ENCODE assay signal across 8 mouse cellular contexts in genomic region chr13:112835113-112835512, GRCm38 (mm10). TPM values are rescaled to one million over a fixed set of nuclear protein-coding genes. Genes with fewer than 3 reads are reported as not detected.
DNase-seq lines count a peak whose midpoint lies in the region; ATAC-seq and TF ChIP-seq lines count a peak whose summit lies in the region.

No protein-coding gene starts in this region.

- ATAC-seq in forebrain, embryonic 12.5 days (ENCODE audit: low FRiP score): peak; percentile 36; the same call in 1 of the 2 replicates
- no peak; the same call in 1 of the 2 replicates for ATAC-seq in heart, embryonic 11.5 days (replicated peaks; ENCODE audit: insufficient number of reproducible peaks, low FRiP score, low TSS enrichment)
- peak; percentile 76 for ATAC-seq in lung, postnatal 0 days

- H3K9ac ChIP-seq in forebrain, embryonic 12.5 days: no peak overlapping the region
- no peak overlapping the region for H3K9ac ChIP-seq in heart, embryonic 11.5 days (ENCODE audit: low read depth, low read length)
- H3K9ac ChIP-seq in lung, postnatal 0 days (replicated peaks; ENCODE audit: low read depth): no peak overlapping the region

- 36% methylated on average over 12 of the region's 12 CpGs for WGBS in forebrain, embryonic 12.5 days
- WGBS in forebrain, embryonic 10.5 days: 41% methylated on average over 12 of the region's 12 CpGs
- 39% methylated on average over 12 of the region's 12 CpGs for WGBS in heart, embryonic 11.5 days (ENCODE audit: insufficient replicate concordance)
- 31% methylated on average over 12 of the region's 12 CpGs for WGBS in lung, postnatal 0 days

- TF ChIP-seq CTCF in brain, embryonic 14.5 days (IDR thresholded peaks at IDR 0.05; ENCODE audit: borderline replicate concordance, extremely low read depth, insufficient read depth, insufficient read length): no peak
- TF ChIP-seq CTCF in lung, postnatal 0 days (IDR thresholded peaks at IDR 0.05): no peak

- TF ChIP-seq EP300 in lung, postnatal 0 days (IDR thresholded peaks at IDR 0.05): no peak

- H3K36me3 ChIP-seq in forebrain, embryonic 12.5 days (replicated peaks): no peaks in the 10 kb centered on the region
- H3K36me3 ChIP-seq in forebrain, embryonic 10.5 days (replicated peaks): no peaks in the 10 kb centered on the region
- H3K36me3 ChIP-seq in heart, embryonic 11.5 days (ENCODE audit: control insufficient read depth, insufficient read depth, low read length): no peaks in the 10 kb centered on the region
- no peaks in the 10 kb centered on the region for H3K36me3 ChIP-seq in lung, postnatal 0 days (ENCODE audit: insufficient read depth, low read length)

- H3K9me3 ChIP-seq in forebrain, embryonic 12.5 days: no peaks in the 10 kb centered on the region
- H3K9me3 ChIP-seq in forebrain, embryonic 10.5 days: no peaks in the 10 kb centered on the region
- no peaks in the 10 kb centered on the region for H3K9me3 ChIP-seq in heart, embryonic 11.5 days (replicated peaks; ENCODE audit: control insufficient read depth, low read length)
- no peaks in the 10 kb centered on the region for H3K9me3 ChIP-seq in lung, postnatal 0 days (ENCODE audit: low read length)

- TF ChIP-seq POLR2A in brain, embryonic 14.5 days (IDR thresholded peaks at IDR 0.05; ENCODE audit: borderline replicate concordance, extremely low read depth, insufficient read depth, insufficient read length, poor library complexity, severe bottlenecking): no peak

- no peak overlapping the region for H3K27ac ChIP-seq in forebrain, embryonic 12.5 days
- H3K27ac ChIP-seq in forebrain, embryonic 10.5 days: no peak overlapping the region
- no peak overlapping the region; the same call in 1 of the 2 replicates for H3K27ac ChIP-seq in heart, embryonic 11.5 days (ENCODE audit: low read depth, low read length)
- H3K27ac ChIP-seq in lung, postnatal 0 days (ENCODE audit: low read length): no peak overlapping the region

- H3K4me1 ChIP-seq in forebrain, embryonic 12.5 days: peaks cover 17% of the 10 kb centered on the region
- H3K4me1 ChIP-seq in forebrain, embryonic 10.5 days: peaks cover 23% of the 10 kb centered on the region
- peaks cover 5% of the 10 kb centered on the region; the same call in 1 of the 2 replicates for H3K4me1 ChIP-seq in heart, embryonic 11.5 days (ENCODE audit: control insufficient read depth, insufficient read depth, low read length)
- H3K4me1 ChIP-seq in lung, postnatal 0 days (ENCODE audit: insufficient read depth, low read depth, low read length): no peaks in the 10 kb centered on the region

- DNase-seq in forebrain, embryonic 10.5 days (ENCODE audit: extremely low spot score, low spot score): no peak
- DNase-seq in brain, embryonic 14.5 days (ENCODE audit: low read depth): peak; percentile 58
- DNase-seq in lung, postnatal 0 days (ENCODE audit: low spot score): peak; percentile 40
- DNase-seq in layer of hippocampus, postnatal 10 days (ENCODE audit: low spot score in 2 of 2): no peak
- no peak for DNase-seq in spleen, postnatal 10 days (ENCODE audit: low spot score in 2 of 2)
- no peak for DNase-seq in adrenal gland, adult 2 months

- H3K4me3 ChIP-seq in forebrain, embryonic 12.5 days (replicated peaks): no peak overlapping the region
- H3K4me3 ChIP-seq in forebrain, embryonic 10.5 days: no peak overlapping the region
- no peak overlapping the region for H3K4me3 ChIP-seq in heart, embryonic 11.5 days (ENCODE audit: low read depth, low read length)
- H3K4me3 ChIP-seq in lung, postnatal 0 days (ENCODE audit: low read depth, low read length): no peak overlapping the region

- H3K4me2 ChIP-seq in forebrain, embryonic 12.5 days: no peak overlapping the region
- peak overlapping the region; percentile 47 for H3K4me2 ChIP-seq in heart, embryonic 11.5 days
- no peak overlapping the region for H3K4me2 ChIP-seq in lung, postnatal 0 days (replicated peaks; ENCODE audit: low read depth, low read length)

- H3K27me3 ChIP-seq in forebrain, embryonic 12.5 days: no peaks in the 10 kb centered on the region
- no peaks in the 10 kb centered on the region for H3K27me3 ChIP-seq in forebrain, embryonic 10.5 days (ENCODE audit: poor library complexity, severe bottlenecking)
- no peaks in the 10 kb centered on the region for H3K27me3 ChIP-seq in heart, embryonic 11.5 days (ENCODE audit: control insufficient read depth, insufficient read depth, low read length)
- no peaks in the 10 kb centered on the region for H3K27me3 ChIP-seq in lung, postnatal 0 days (replicated peaks; ENCODE audit: insufficient read depth, low read length)

RNA-seq across cellular contexts. Expression of gene Plpp1, which starts 34.5 kb away (rescaled TPM):
- 17.8 and 19.1 TPM in 2 replicates for polyA plus RNA-seq in forebrain, embryonic 12.5 days (2016; fragmentation: Nextera tagmentation; extraction: Ambion mirVana)
- 15.7 and 16.8 TPM in 2 replicates for polyA plus RNA-seq in forebrain, embryonic 10.5 days (2016; fragmentation: Nextera tagmentation; extraction: Ambion mirVana)
- 30.6 and 31.5 TPM in 2 replicates for polyA plus RNA-seq in brain, embryonic 14.5 days (2012; rRNA removed)
- polyA plus RNA-seq in heart, embryonic 11.5 days (2014; fragmentation: Nextera tagmentation; extraction: Ambion mirVana): 37.3 and 41.7 TPM in 2 replicates
- polyA plus RNA-seq in lung, postnatal 0 days (2015; fragmentation: Nextera tagmentation; extraction: Ambion mirVana): 247 and 292 TPM in 2 replicates
- 10 to 100 TPM; 35.2 to 35.5 TPM for total RNA-seq in layer of hippocampus, postnatal 10 days (2021)
- 100 to 1,000 TPM; 214 to 281 TPM for total RNA-seq in adrenal gland, adult 2 months (2021)
- polyA plus RNA-seq in adrenal gland, adult 2 months (2012; rRNA removed): 213 and 226 TPM in 2 replicates

Comparison
In these comparisons a context has a peak if more than half of its experiments do, and no peak if none do; other contexts are left out.
1. DNase-seq: peak in brain, embryonic 14.5 days (single experiment) and lung, postnatal 0 days (single experiment); none in forebrain, embryonic 10.5 days (single experiment), layer of hippocampus, postnatal 10 days (0 of 2), spleen, postnatal 10 days (0 of 2) and adrenal gland, adult 2 months (single experiment).